Mouse (Mus musculus) midbrain, embryonic 13.5 days (tissue): Measurements from ENCODE around the gene Fam129b. TPM values are rescaled to one million over a fixed set of nuclear protein-coding genes. Genes with fewer than 3 reads are reported as not detected.

Source experiments
- ATAC-seq: fragments of 200-750 bp; cut with Nextera tagmentation; 2 replicates; pipeline ENCODE4 v1.8.0; 2017; ENCODE audit warnings: mild to moderate bottlenecking, moderate TSS enrichment, moderate library complexity
- H3K27ac ChIP-seq: fragments of 300-500 bp; sonication (generic); 2 replicates; pipeline ENCODE4 v1.5.1; 2015; ENCODE audit warnings: inconsistent platforms, mild to moderate bottlenecking, moderate library complexity
- H3K27me3 ChIP-seq: fragments of 300-500 bp; sonication (generic); 2 replicates; pipeline ENCODE4 v1.6.1; 2015; ENCODE audit warnings: mild to moderate bottlenecking, inconsistent platforms
- H3K36me3 ChIP-seq: fragments of 300-500 bp; sonication (generic); 2 replicates; pipeline ENCODE4 v1.6.1; 2015; ENCODE audit warnings: mild to moderate bottlenecking, inconsistent platforms
- H3K4me1 ChIP-seq: fragments of 300-500 bp; sonication (generic); replicated peaks from 2 replicates; pipeline ENCODE4 v1.6.1; 2015; ENCODE audit warnings: inconsistent platforms
- H3K4me2 ChIP-seq: fragments of 300-500 bp; sonication (generic); replicated peaks from 2 replicates; pipeline ENCODE4 v1.6.1; 2015; ENCODE audit warnings: moderate library complexity, mild to moderate bottlenecking, inconsistent platforms
- H3K4me3 ChIP-seq: fragments of 300-500 bp; sonication (generic); replicated peaks from 2 replicates; pipeline ENCODE4 v1.5.1; 2015; ENCODE audit warnings: mild to moderate bottlenecking, inconsistent platforms
- H3K9ac ChIP-seq: fragments of 300-500 bp; sonication (generic); replicated peaks from 2 replicates; pipeline ENCODE4 v1.6.1; 2015; ENCODE audit warnings: mild to moderate bottlenecking, inconsistent platforms
- H3K9me3 ChIP-seq: fragments of 300-500 bp; sonication (generic); 2 replicates; pipeline ENCODE4 v1.6.1; 2016; ENCODE audit warnings: mild to moderate bottlenecking, inconsistent platforms
- WGBS: fragments of 180-500 bp; shearing (Covaris S2); methylation state at CpG from one replicate; pipeline ENCODE4 v1.1.7; 2015; 5-methylcytosine and 5-hydroxymethylcytosine counted together
- polyA plus RNA-seq: library from polyadenylated mRNA; unstranded; fragments of >200 nt; fragmentation: Nextera tagmentation; extraction: Ambion mirVana; gene quantifications from 2 replicates; pipeline ENCODE4 v1.2.1, GENCODE M21; 2015

Fam129b gene
- polyA plus RNA-seq, 1 experiment from 2014 or later = 27.5 TPM

DNA sequence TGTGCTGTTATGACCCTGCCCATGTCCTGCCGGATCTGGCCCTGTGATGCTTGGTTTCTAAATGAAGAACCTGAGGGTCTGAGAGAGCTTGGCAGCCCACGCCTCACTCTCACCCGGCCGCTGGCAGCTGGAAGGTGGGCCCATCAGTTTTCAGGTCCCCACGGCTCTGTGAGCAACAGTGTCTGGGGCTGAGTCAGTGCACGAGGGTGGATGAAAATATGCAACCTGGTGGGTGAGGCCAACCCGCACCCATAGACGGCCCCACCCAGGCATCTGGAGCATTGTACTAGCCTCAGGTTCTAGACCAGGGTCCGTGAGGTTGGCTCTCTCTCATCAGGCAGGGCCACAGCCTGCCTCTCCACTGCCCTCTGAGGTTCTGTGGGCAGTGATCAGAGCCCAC, 26.2 kb downstream of the Fam129b start:
- no peaks in the 10 kb centered on the region for H3K9me3 ChIP-seq
- no peak overlapping the region for H3K4me2 ChIP-seq
- H3K36me3 ChIP-seq = 0 out of 2 replicates have a peak, but pooled peaks cover 5% of the 10 kb centered on the region
- no peak overlapping the region for H3K9ac ChIP-seq
- H3K27me3 ChIP-seq = no peaks in the 10 kb centered on the region
- no peak overlapping the region for H3K4me3 ChIP-seq
- H3K4me1 ChIP-seq = peaks cover 34% of the 10 kb centered on the region
- 92% methylated on average over 9 of the region's 9 CpGs for WGBS
- ATAC-seq = no peak
- H3K27ac ChIP-seq = no peak overlapping the region

DNA sequence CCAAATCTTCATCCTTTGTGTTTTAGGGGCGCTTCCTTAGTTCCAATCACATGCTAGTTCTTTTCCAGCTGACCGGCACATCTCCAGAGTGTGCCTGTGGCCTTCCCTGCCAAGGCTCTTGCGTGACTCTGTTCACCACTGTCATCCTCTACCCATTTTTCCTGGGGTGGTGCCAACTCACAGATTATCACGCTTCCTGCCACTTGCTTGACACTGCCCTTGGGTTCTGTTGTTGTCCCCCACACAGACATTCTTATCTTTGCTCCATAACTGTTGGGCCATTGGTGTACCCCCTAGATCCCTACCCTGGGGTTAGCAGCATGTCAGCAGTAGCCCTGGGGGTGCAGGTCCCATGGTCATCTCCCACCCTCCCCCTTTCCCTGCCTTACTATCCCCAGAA, 27.6 kb downstream of the Fam129b start:
- 0 out of 2 replicates have a peak, but pooled peaks cover 5% of the 10 kb centered on the region for H3K36me3 ChIP-seq
- no peak for ATAC-seq
- 94% methylated on average over 4 of the region's 4 CpGs for WGBS
- H3K4me2 ChIP-seq = no peak overlapping the region
- no peak overlapping the region for H3K4me3 ChIP-seq
- no peaks in the 10 kb centered on the region for H3K27me3 ChIP-seq
- H3K4me1 ChIP-seq = peaks cover 36% of the 10 kb centered on the region
- H3K9me3 ChIP-seq = no peaks in the 10 kb centered on the region
- no peak overlapping the region for H3K27ac ChIP-seq
- no peak overlapping the region for H3K9ac ChIP-seq

- no peak overlapping the region for H3K9ac ChIP-seq
- ATAC-seq = no peak
- WGBS = 90% methylated on average over 5 of the region's 5 CpGs
- peaks cover 5% of the 10 kb centered on the region; the same call in 1 of the 2 replicates for H3K36me3 ChIP-seq
- H3K9me3 ChIP-seq = no peaks in the 10 kb centered on the region
- H3K27ac ChIP-seq = no peak overlapping the region
- no peaks in the 10 kb centered on the region for H3K27me3 ChIP-seq
- no peak overlapping the region for H3K4me2 ChIP-seq
- no peak overlapping the region for H3K4me3 ChIP-seq
- H3K4me1 ChIP-seq = peaks cover 38% of the 10 kb centered on the region
Measured at GRCm38 (mm10) chr2:32904637-32905036, 28.7 kb downstream of the Fam129b start.

- Histone ChIP-seq H3K36me3 (peaks cover 12% of the 10 kb centered on the region), H3K4me2 (no peak overlapping the region), H3K9me3 (no peaks in the 10 kb centered on the region), H3K27ac (no peak overlapping the region), H3K4me1 (peaks cover 38% of the 10 kb centered on the region), H3K9ac (no peak overlapping the region), H3K27me3 (no peaks in the 10 kb centered on the region), H3K4me3 (no peak overlapping the region)
- 78% methylated on average over 8 of the region's 8 CpGs for WGBS
- no peak for ATAC-seq
Measured at GRCm38 (mm10) chr2:32905297-32905696, 29.4 kb downstream of the Fam129b start.

GRCm38 (mm10) chr2:32907442-32907841, 31.5 kb downstream of the Fam129b start:
- no peak for ATAC-seq
- Histone ChIP-seq H3K27ac (peak overlapping the region; percentile 71), H3K9ac (no peak overlapping the region)

DNA sequence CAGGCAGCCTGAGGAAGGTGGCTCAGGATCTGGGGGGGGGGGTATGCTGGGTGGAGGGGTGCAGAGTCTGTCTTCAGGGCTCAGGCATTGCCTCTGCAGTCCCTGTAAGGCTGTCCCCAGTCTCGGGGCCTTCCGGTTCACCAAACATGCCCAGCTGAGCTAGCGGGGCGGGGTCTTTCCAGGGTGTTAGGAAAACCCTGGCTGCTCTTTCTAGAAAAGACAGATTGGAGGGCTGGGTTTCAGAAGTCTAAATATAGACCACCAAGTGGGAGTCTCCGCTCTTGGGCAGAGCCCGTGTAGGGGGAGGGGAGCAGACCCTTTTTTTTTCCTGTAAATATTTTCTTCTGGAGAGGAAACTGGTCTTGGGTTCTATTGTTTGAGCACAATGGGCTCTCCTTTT, 32.4 kb downstream of the Fam129b start:
- Histone ChIP-seq H3K9ac (no peak overlapping the region), H3K9me3 (no peaks in the 10 kb centered on the region), H3K27ac (peak overlapping the region; percentile 71), H3K27me3 (no peaks in the 10 kb centered on the region), H3K36me3 (peaks cover 35% of the 10 kb centered on the region), H3K4me1 (peaks cover 38% of the 10 kb centered on the region), H3K4me3 (no peak overlapping the region), H3K4me2 (peak overlapping the region; percentile 6; the same call in 1 of the 2 replicates)
- ATAC-seq = peak; percentile 28; the same call in 1 of the 2 replicates
- 4% methylated on average over 6 of the region's 6 CpGs for WGBS

More at GRCm38 (mm10) chr2:32907442-32907841, 31.5 kb downstream of the Fam129b start:
- H3K27me3 ChIP-seq = no peaks in the 10 kb centered on the region
- H3K4me3 ChIP-seq = no peak overlapping the region
- H3K4me1 ChIP-seq = peaks cover 38% of the 10 kb centered on the region
- no peak overlapping the region for H3K4me2 ChIP-seq
- peaks cover 28% of the 10 kb centered on the region for H3K36me3 ChIP-seq
- H3K9me3 ChIP-seq = no peaks in the 10 kb centered on the region
- WGBS = 64% methylated on average over 8 of the region's 8 CpGs

- Histone ChIP-seq H3K9ac (no peak overlapping the region), H3K4me2 (0 out of 2 replicates have a peak overlapping the region, but pooled peaks have one; percentile 6), H3K4me1 (peaks cover 38% of the 10 kb centered on the region), H3K9me3 (no peaks in the 10 kb centered on the region), H3K36me3 (peaks cover 36% of the 10 kb centered on the region), H3K4me3 (no peak overlapping the region), H3K27ac (peak overlapping the region; percentile 71), H3K27me3 (no peaks in the 10 kb centered on the region)
- WGBS = 35% methylated on average over 11 of the region's 11 CpGs
- ATAC-seq = no peak
Measured at GRCm38 (mm10) chr2:32908796-32909195, 32.9 kb downstream of the Fam129b start.

DNA sequence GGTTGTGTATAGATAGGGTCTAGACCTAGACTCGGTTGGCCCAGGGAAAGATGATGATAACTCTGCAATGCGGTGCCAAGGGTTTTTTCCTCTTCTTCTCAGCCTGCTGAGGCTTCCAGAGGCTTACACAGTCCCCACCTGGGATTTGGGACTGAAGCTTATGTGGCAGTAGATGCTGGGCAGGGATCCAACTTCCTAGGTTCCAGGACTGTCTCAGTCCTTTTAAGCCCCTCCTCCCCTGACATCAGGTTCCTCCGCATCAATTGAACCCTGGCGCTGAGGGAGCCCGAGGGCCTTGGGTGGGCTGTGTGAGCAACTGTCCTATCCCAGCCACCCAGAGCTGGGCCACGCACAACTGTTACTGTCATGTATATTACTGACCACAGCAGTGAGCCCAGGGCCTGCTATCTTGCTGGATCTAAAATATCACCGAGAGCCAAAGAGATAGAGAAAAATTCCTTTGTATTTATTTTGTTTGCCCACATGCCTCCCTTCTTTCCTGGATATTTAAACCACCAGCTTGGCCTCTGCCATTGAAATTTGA, 35.8 kb downstream of the Fam129b start:
- ATAC-seq = no peak
- peaks cover 24% of the 10 kb centered on the region for H3K4me1 ChIP-seq
- H3K9me3 ChIP-seq = no peaks in the 10 kb centered on the region
- no peak overlapping the region for H3K4me3 ChIP-seq
- peaks cover 46% of the 10 kb centered on the region for H3K36me3 ChIP-seq
- no peaks in the 10 kb centered on the region for H3K27me3 ChIP-seq
- no peak overlapping the region for H3K27ac ChIP-seq
- no peak overlapping the region for H3K4me2 ChIP-seq
- 84% methylated on average over 7 of the region's 7 CpGs for WGBS
- no peak overlapping the region for H3K9ac ChIP-seq

DNA sequence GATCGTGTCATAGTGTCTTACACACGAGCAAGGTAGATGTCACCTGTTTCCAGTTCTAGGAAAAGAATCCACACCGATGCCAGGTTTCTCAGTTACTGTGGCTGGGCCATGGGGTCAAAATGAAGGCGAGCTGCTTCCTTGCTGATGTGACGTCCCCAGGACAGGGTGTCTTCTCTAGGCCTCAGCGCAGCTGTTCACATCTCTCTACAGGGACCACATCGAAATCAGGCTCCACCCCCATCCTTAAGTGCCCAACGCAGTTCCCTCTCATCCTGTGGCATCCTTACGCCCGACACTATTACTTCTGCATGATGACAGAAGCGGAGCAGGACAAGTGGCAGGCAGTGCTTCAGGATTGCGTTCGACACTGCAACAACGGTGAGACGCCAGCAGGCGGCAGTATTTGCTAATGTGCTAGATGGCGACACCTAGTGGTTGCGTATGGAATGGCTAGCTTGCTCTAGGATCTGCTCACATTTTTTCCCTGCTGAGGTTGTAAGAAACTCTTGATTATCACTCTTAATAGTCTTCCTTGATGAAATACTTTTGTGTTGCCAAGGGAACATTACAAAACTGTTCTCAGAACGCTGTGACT, 36.4 kb downstream of the Fam129b start:
- Histone ChIP-seq H3K27me3 (no peaks in the 10 kb centered on the region), H3K36me3 (peaks cover 46% of the 10 kb centered on the region), H3K4me1 (peaks cover 18% of the 10 kb centered on the region), H3K9ac (no peak overlapping the region), H3K4me2 (no peak overlapping the region), H3K27ac (no peak overlapping the region), H3K9me3 (no peaks in the 10 kb centered on the region), H3K4me3 (no peak overlapping the region)
- ATAC-seq = 0 out of 2 replicates have a peak, but pooled peaks have one; percentile 18
- WGBS = 31% methylated on average over 19 of the region's 19 CpGs

- H3K4me2 ChIP-seq = no peak overlapping the region
- 0 out of 2 replicates have a peak overlapping the region, but pooled peaks have one; percentile 47 for H3K27ac ChIP-seq
- WGBS = 79% methylated on average over 5 of the region's 5 CpGs
- no peak overlapping the region for H3K4me3 ChIP-seq
- no peaks in the 10 kb centered on the region for H3K4me1 ChIP-seq
- H3K27me3 ChIP-seq = no peaks in the 10 kb centered on the region
- no peak for ATAC-seq
- H3K36me3 ChIP-seq = peaks cover 66% of the 10 kb centered on the region
- 0 out of 2 replicates have a peak overlapping the region, but pooled peaks have one; percentile 23 for H3K9ac ChIP-seq
- no peaks in the 10 kb centered on the region for H3K9me3 ChIP-seq
Measured at GRCm38 (mm10) chr2:32914362-32914761, 38.4 kb downstream of the Fam129b start.

DNA sequence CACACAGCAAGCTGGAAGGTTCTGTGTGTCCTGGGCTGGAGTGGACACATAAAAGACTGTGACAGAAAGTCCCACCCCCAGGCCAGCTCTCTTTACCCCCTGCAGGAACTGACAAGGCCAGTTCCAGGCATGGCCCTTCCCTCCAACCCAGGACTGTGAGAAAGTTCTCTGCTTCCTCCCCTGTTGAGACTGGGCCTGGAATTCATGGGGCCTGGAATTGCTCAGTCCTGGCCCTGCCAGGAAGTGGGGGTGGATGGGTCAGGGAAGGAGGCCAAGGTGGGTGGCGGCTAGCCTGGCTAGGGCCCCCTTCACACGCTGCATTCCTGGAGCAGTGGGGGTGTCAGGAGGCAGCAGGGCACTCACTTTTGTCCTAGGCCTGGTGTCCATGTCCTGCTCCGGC, 39.0 kb downstream of the Fam129b start:
- Histone ChIP-seq H3K27ac (peak overlapping the region; percentile 47; the same call in 1 of the 2 replicates), H3K9ac (0 out of 2 replicates have a peak overlapping the region, but pooled peaks have one; percentile 23), H3K4me1 (no peaks in the 10 kb centered on the region), H3K9me3 (no peaks in the 10 kb centered on the region), H3K4me3 (no peak overlapping the region), H3K36me3 (peaks cover 68% of the 10 kb centered on the region), H3K4me2 (no peak overlapping the region), H3K27me3 (no peaks in the 10 kb centered on the region)
- ATAC-seq = no peak
- 49% methylated on average over 3 of the region's 3 CpGs for WGBS

- Histone ChIP-seq H3K27me3 (no peaks in the 10 kb centered on the region), H3K9me3 (no peaks in the 10 kb centered on the region), H3K36me3 (peaks cover 75% of the 10 kb centered on the region), H3K27ac (no peak overlapping the region), H3K4me2 (no peak overlapping the region), H3K4me3 (no peak overlapping the region), H3K9ac (no peak overlapping the region), H3K4me1 (no peaks in the 10 kb centered on the region)
- 86% methylated on average over 11 of the region's 11 CpGs for WGBS
- no peak for ATAC-seq
Measured at GRCm38 (mm10) chr2:32917526-32917925, 41.6 kb downstream of the Fam129b start.
